Mouse (Mus musculus) layer of hippocampus, adult 8-10 months (tissue): ENCODE results near the gene Chd1. TPM values are rescaled to one million over a fixed set of nuclear protein-coding genes. Genes with fewer than 3 reads are reported as not detected.

Source experiments
- DNase-seq, 2 experiments: peaks; one replicate each; pipeline ENCODE4 v3.0.0; 2022; ENCODE audit warnings: low spot score in 2 of 2
- total RNA-seq, 4 experiments: library from RNA; stranded (reverse); gene quantifications; 2 replicates each; pipeline ENCODE4 v1.2.4; 2022

Gene Chd1
- total RNA-seq, 4 experiments from 2014 or later: 21.7 to 28.1 (median 25.8) TPM

DNA sequence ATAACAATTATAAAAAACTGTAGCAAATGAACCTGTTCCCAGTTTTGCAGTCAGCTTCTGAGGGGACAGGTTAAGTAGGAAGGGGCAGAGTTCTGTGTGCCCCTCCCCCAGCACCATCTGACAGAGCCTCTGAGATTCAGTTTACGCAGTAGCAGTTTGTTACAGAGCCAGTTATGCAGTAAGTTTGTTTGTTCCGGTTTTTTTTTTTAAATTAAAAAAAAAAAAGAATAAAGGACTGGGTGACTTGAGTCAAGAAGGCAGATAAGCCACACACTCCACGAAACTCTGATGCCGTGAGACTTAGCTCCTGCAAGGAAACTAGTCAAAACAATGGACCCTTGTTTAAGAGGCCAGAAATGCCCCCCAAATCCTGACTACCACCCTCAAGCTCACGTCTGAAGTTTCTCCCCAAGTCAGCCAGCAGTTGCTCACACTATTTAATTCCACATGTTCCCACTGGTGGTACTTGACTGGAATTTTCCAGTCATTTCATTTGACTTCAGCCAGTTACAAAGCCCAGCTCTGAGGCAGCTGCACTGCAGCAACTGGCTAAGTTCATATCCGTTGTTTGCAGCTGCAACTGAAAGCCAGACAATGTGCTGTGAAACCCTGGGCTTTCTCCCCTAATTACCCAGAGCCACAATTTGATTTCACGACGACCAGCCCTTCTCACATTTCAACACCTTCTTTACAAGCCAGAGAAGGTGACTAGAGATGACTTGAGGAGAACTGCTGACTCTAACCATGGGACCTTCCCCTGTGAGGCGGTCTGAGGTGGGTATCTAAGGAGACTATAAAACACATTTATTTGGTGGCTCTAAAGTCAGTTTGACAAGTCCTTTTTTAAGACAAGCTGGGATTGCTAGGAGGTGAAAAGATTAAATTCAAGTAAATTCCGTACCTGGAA, 104.0 kb downstream of the Chd1 start:
- no peak for DNase-seq

DNA sequence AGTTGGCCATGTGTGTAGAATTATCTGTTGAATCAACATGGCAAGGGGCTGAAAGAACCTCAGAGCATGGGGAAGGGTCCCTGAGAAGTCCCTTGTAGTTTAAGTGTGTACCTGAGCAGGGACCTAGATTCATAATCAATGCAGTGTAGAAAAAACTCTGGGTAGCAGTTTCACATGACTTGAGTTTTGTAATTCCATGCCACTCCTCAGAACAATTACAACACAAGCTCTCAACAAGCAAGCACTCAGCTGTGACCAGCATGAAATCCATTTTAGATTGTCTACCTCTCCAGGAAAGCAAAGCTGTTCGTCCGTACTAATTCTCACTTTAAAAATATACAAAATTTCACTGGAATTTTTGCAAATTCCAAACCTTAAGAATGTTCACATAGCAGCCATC, 105.2 kb downstream of the Chd1 start:
- DNase-seq: no peak

DNA sequence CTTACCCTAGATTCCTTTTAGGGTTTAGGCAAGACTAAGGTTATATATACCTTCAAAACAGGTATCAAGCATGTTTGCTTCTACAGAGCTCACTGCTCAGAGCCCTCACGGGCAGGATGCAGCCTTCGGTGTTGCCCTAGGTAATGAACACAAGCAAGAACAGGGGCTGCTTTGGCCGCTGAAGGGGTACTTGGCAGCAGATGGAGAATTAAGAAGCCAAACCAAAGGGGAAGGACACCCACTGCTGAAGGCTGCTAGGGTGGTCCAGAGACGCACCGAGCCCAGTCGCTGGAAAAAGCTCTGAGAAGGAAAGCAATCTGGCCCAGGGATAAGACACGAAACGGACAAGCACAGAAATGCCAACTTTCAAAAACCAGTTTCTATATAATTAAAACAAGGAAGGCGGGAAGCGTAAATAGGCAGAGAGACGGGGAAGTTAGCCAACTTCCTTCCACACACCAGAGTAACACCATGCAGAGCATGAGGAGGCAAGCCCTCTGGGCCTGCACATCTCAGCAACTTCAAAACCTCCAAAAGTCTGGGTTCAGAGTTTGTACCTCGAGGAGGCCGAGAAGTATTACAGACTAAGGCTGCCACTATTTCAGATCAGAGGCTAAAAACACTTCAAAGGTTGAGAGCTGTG, 107.5 kb downstream of the Chd1 start:
- DNase-seq: no peak

DNA sequence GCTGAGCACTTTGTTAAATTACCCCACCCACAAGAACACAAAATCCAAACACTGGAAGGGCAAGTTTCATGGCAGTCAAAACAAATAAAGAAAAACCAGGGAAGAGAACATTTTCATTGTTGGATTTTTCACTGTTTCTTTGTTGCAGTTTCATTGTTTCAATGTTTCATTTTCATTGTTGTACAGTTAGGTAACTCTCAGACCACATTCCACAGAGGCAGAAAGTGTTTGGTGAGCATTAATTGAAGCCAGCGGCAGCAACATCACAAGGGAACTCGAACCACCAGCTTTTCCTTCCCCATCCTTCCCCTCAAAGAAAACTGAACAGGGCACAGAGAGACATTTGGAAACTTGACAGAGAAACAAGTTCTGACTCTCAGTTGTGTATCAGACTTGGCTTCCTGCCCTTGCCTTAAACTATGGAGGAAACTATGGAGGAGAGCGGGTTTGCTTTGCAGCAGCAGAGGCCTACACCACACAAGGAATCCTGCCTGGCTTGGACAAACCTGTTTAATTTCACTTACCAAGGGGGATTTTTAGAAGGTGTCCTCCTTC, 109.0 kb downstream of the Chd1 start:
- no peak for DNase-seq

DNA sequence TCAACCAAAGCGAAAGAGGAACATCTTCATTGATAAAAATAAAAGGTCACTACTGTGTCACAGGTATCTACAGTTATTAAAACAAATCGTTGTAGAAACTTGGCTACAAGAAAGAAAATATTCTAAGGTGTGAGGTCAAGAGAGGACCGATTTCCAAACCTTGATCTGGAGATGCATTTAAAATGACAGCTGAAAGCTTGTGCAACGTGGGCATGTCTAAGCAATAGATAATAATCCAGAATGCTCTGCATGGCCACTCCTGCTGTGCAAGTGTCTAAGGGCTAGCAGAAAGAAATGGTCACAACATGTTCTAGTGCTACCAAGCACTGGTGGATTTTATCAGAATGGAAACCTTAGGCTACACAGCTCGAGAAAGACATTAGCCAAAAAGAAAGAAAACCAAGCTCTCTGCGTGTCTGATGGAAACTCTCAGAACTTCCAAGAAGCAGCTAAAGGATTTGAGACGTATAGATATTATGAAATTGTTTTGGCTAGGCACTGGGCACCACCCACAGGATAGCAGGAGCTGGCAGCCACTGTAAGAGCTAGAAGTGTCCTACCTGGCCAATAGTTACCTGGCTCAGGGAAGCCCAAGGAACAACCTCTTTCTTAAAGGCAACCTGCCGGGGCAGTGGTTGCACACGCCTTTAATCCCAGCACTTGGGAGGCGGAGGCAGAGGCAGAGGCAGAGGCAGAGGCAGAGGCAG, 110.7 kb downstream of the Chd1 start:
- DNase-seq: no peak

DNA sequence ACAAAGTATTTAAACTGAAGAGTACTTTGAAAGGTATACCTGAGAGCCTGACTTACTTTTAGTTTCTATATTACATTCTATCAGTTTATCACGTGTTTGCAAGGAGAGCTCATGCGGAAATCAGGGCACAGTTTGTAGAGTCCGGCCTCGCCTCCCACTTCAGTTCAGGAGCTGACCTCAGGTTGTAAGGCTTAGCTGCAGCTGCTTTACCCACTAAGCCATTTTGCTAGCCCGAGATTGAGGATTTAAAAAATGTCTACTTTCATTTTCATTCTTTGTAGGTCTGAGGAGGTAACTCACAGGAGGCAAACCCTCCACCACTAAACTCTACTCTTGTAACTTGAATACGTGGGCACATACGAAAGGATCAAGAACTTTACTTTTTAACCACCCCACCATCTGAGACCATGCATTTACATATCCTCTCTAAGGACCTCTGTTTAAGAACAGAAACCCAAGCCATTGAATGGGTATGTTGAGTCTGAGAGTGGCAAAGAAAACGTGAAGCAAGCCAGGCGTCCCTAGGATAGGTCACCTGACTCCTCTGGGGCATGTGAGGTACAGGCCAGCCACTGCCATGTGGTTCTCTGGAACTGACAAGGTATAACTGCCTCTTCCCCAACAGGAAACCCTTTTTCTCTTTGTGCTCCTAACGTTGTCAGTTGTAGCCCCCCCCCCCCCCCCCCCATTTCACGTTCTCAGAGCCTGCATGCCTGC, 111.8 kb downstream of the Chd1 start:
- no peak for DNase-seq

DNA sequence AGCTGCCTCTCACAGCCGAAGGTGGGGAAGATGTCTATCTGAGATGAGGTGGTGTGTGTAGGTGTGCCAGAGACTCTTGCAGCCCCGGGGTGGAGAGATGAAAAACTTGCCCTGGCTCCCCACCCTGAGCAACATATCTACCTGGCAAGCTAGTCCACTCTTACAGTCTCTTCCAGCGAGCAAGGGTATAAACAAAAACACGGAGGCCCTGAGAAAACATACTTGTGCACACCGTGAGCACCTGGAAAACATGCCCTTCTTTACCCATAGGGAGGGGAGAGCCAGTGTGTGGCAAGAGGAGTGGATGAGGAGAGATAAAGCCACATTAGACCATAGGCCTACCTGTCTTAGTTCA, 112.3 kb downstream of the Chd1 start:
- DNase-seq: no peak

DNA sequence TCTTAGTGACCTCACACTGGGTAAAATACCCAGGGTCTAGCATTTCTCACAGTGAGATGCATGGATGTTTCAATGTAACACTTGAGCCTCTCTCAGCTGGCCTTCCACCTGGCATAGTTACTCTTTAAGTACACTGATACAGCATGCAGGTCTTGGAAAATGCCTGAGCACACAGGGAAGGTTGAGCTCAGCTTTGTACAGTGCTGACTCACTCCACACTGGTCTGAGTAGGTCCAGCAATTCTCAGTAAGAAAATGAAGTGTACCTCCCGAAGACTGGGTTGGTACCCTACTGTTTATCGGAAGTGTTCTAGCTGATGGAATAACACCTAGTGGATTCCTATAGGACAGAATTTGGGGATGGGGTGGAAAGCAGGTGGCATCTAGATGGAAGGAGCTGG, 112.9 kb downstream of the Chd1 start:
- no peak for DNase-seq

DNA sequence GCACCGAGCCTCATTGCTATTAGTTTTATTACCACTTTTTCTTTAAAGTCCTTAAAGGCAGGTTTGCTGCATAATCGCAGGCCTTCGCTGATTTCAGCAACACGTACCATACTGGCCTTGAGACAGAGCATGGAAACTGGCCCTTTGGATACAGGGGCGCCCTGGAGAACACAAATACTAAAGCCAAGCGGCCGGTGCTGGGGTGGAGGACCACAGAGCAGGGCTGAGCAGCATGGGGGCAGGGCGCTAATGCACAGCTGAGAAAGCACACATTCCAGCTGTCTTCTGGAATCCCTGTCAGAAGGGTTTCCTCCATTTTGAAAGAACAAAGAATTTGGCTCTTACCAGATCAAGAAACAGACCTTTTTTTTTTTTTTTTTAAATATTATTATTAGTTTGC, 113.6 kb downstream of the Chd1 start:
- no peak for DNase-seq

DNA sequence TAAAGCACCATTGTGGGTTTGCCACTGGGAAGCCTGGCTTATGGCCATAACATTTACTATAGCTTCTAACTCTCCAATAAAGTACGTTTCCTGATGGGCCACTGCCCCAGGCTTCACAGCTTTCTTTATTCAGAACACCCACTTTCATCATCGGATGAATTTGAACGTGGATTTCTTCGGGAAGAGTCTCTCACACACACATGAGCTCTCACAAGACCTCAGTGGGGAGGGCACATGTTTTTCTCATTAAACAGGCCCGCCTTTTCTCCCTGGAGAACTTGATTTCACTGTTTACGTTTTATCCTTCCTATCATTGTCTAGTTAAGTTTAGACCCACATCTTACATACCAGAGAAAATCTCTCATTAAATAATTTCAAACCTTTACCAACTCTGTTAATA, 115.4 kb downstream of the Chd1 start:
- DNase-seq: no peak

DNA sequence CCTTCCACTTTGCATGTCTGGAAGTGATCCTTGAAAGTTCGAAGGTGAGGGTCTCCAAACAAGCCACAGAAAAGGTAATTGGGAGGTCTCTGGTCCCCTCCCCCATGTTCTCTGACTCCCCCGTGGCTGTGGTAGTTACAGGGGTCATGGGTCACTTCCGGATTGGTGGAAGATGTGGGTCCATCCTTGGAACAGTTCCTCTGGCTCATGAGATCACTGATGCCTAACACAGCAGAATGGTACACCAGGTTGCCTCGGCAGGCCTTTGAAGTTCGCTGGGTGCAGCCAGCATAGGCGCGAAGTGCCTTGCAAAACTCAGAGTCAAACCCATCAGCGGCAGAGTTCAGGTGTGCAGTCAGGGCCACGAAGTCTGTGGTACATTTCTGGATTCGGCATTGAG, 116.0 kb downstream of the Chd1 start:
- no peak for DNase-seq

DNA sequence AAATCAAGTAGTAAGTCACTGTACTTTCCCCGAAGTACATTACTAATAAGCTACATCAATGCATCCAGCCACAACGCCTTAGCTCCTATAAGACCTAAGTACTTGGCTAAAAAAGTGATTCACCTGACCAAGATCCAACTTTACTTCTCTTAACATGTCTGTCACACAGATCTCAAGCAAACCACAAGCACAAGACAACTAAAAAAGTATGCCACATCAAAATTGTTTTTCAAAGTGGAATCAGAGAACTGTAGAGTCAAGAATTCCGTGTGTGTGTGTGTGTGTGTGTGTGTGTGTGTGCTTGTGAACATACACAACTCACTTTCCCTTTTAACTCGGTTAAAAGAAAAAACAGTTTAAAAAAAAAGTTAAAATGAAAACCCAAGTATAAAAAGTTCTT, 116.9 kb downstream of the Chd1 start:
- DNase-seq: no peak

Other genes with a start within 250 kb of the Chd1 start
- gene Psmb1, start 205.2 kb upstream of the Chd1 start, total RNA-seq: 100 to 1,000 TPM; 125 to 136 (median 129) TPM
- gene Tbp, start 205.1 kb upstream of the Chd1 start, total RNA-seq: 10 to 100 TPM; 31.3 to 49.0 (median 34.2) TPM
- 10 to 100 TPM; 15.8 to 24.5 (median 17.8) TPM for gene Pdcd2, start 177.7 kb upstream of the Chd1 start, total RNA-seq
- 1 to 10 TPM; 2.0 to 2.9 (median 2.4) TPM for gene Prdm9, start 140.6 kb upstream of the Chd1 start, total RNA-seq
- 10 to 100 TPM; 71.9 to 79.8 (median 75.3) TPM for gene Rgmb, start 126.1 kb downstream of the Chd1 start, total RNA-seq